9 mouse cellular contexts compared by ENCODE assay signal in the genomic region with DNA sequence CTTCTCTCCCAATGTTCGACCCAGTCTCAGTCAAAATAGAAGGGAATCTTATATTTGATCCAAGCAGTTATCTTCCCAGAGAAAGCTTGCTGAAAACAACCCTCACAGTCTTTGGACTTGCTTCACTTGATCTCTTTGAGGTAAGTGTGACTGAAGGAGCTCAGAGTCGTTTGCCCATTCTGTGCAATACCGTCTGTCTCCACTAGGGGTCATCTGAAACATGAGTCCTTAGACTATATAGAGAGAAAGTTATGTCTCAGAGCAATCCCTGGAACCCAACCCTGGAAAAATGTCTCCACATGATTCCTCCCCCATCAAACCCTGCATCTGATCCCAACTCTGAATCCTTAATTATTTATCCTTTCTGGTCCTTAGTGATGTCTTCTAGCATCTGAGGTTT. TPM values are rescaled to one million over a fixed set of nuclear protein-coding genes. Genes with fewer than 3 reads are reported as not detected.
A peak's percentile ranks its signal among the peaks of the same experiment; 100 is the strongest.
DNase-seq lines count a peak whose midpoint lies in the region; ATAC-seq and TF ChIP-seq lines count a peak whose summit lies in the region.
"Had no signal": no experiment of that assay in that cellular context is flagged by ENCODE, and none has a peak within 500 bp of the region (broad histone marks: within the 10 kb centered on the region; RNA-seq: fewer than 3 reads in every experiment).

No protein-coding gene starts in this region.

- intact Hi-C loops in left cerebral cortex, adult 2 months (cut with DNase I) = loop anchor here (1.0 kb wide), 1 partner anchor 315 kb away; no protein-coding TSS in a partner anchor
- intact Hi-C loops in left cerebral cortex, postnatal 10 days (cut with DNase I) = loop anchor here (5.0 kb wide), 1 partner anchor 316 kb away; no protein-coding TSS in a partner anchor

- no peak overlapping the region for H3K4me3 ChIP-seq in left cerebral cortex, adult 2 months
- H3K4me3 ChIP-seq in embryonic facial prominence, embryonic 14.5 days (ENCODE audit: low read depth, low read length) = no peak overlapping the region
- H3K4me3 ChIP-seq in midbrain, embryonic 14.5 days (replicated peaks; ENCODE audit: low read depth, low read length) = no peak overlapping the region

- H3K4me1 ChIP-seq in embryonic facial prominence, embryonic 14.5 days (ENCODE audit: control insufficient read depth, insufficient read depth, low read length) = no peaks in the 10 kb centered on the region
- H3K4me1 ChIP-seq in midbrain, embryonic 14.5 days (ENCODE audit: control insufficient read depth, insufficient read depth, low read length) = no peaks in the 10 kb centered on the region

- H3K4me2 ChIP-seq in embryonic facial prominence, embryonic 14.5 days (ENCODE audit: low read depth, low read length) = no peak overlapping the region
- no peak overlapping the region for H3K4me2 ChIP-seq in midbrain, embryonic 14.5 days (ENCODE audit: low read length)

- peak; percentile 19 to 49 for DNase-seq in left cerebral cortex, adult 2 months (ENCODE audit: extremely low spot score in 1 of 2, low spot score in 2 of 2)
- DNase-seq in left cerebral cortex, postnatal 10 days (ENCODE audit: extremely low spot score in 1 of 2, low spot score in 2 of 2) = no peak
- peak; percentile 74 for DNase-seq in ES-CJ7 (ENCODE audit: low read depth, low spot score)
- peak; percentile 32 for DNase-seq in adrenal gland, adult 2 months
- DNase-seq in embryonic facial prominence, embryonic 14.5 days (ENCODE audit: low spot score) = peak; percentile 79
- DNase-seq in kidney, postnatal 10 days = peak; percentile 78
- DNase-seq in midbrain, embryonic 14.5 days = peak; percentile 87

- no peak; the same call in 1 of the 2 replicates for ATAC-seq in embryonic facial prominence, embryonic 14.5 days (ENCODE audit: low read depth)
- no peak for ATAC-seq in midbrain, embryonic 14.5 days (ENCODE audit: low FRiP score, low TSS enrichment)
- no peak for ATAC-seq in erythroid progenitor cell, adult 5-6 weeks (replicated peaks; ENCODE audit: low FRiP score, poor library complexity, severe bottlenecking)

- TF ChIP-seq CTCF in left cerebral cortex, adult 2 months (IDR thresholded peaks at IDR 0.05) = peak; percentile 82

- H3K27me3 ChIP-seq in embryonic facial prominence, embryonic 14.5 days (replicated peaks; ENCODE audit: control insufficient read depth, insufficient read depth, low read length) = no peaks in the 10 kb centered on the region
- no peaks in the 10 kb centered on the region for H3K27me3 ChIP-seq in midbrain, embryonic 14.5 days (ENCODE audit: control insufficient read depth, insufficient read depth, low read length)

- H3K9ac ChIP-seq in embryonic facial prominence, embryonic 14.5 days (ENCODE audit: low read depth, low read length) = no peak overlapping the region
- H3K9ac ChIP-seq in midbrain, embryonic 14.5 days (replicated peaks; ENCODE audit: low read length) = no peak overlapping the region

- H3K9me3 ChIP-seq in embryonic facial prominence, embryonic 14.5 days (ENCODE audit: control insufficient read depth, low read length) = no peaks in the 10 kb centered on the region
- H3K9me3 ChIP-seq in midbrain, embryonic 14.5 days (ENCODE audit: control insufficient read depth, low read length) = no peaks in the 10 kb centered on the region

- WGBS in embryonic facial prominence, embryonic 14.5 days = 14% methylated on average over 3 of the region's 3 CpGs
- 14% methylated on average over 3 of the region's 3 CpGs for WGBS in midbrain, embryonic 14.5 days

- no peaks in the 10 kb centered on the region for H3K36me3 ChIP-seq in embryonic facial prominence, embryonic 14.5 days (ENCODE audit: control insufficient read depth, insufficient read depth, low read length)
- H3K36me3 ChIP-seq in midbrain, embryonic 14.5 days (ENCODE audit: control insufficient read depth, insufficient read depth, low read length) = no peaks in the 10 kb centered on the region

- H3K27ac ChIP-seq in left cerebral cortex, adult 2 months = no peak overlapping the region
- no peak overlapping the region for H3K27ac ChIP-seq in embryonic facial prominence, embryonic 14.5 days (replicated peaks; ENCODE audit: low read depth, low read length)
- no peak overlapping the region for H3K27ac ChIP-seq in midbrain, embryonic 14.5 days (replicated peaks; ENCODE audit: low read depth, low read length)
- H3K27ac ChIP-seq: macrophage had no signal

RNA-seq across cellular contexts. Expression of a gene that starts 13.4 kb away (rescaled TPM):
- total RNA-seq in left cerebral cortex, adult 2 months (2021) = not detected
- under 1 TPM; 0.08 to 0.13 TPM for total RNA-seq in left cerebral cortex, postnatal 10 days (2021)
- total RNA-seq in adrenal gland, adult 2 months (2021) = 10 to 100 TPM in 1 of 2 experiments, under 1 TPM in 1; 0.90 to 12.2 TPM
- polyA plus RNA-seq in adrenal gland, adult 2 months (2012; rRNA removed) = 0.07 TPM in 1 of 2 replicates, not detected in the other
- 0.04 and 0.05 TPM in 2 replicates for polyA plus RNA-seq in embryonic facial prominence, embryonic 14.5 days (2014; fragmentation: Nextera tagmentation; extraction: Ambion mirVana)
- polyA plus RNA-seq in midbrain, embryonic 14.5 days (2014; fragmentation: Nextera tagmentation; extraction: Ambion mirVana) = not detected in 2 replicates
- total RNA-seq in erythroid progenitor cell, adult 5-6 weeks (2015; ENCODE audit: low replicate concordance) = not detected in 2 replicates
- total RNA-seq in erythroid progenitor cell, adult 5-6 weeks (2017; ENCODE audit: low replicate concordance) = not detected in 2 replicates
- polyA plus RNA-seq: macrophage had no signal

Comparison
In these comparisons a context has a peak if more than half of its experiments do, and no peak if none do; other contexts are left out.
1. DNase-seq: peak in left cerebral cortex, adult 2 months (2 of 2), ES-CJ7 (single experiment), adrenal gland, adult 2 months (single experiment), embryonic facial prominence, embryonic 14.5 days (single experiment), kidney, postnatal 10 days (single experiment) and midbrain, embryonic 14.5 days (single experiment); none in left cerebral cortex, postnatal 10 days (0 of 2).